Mouse (Mus musculus) kidney, postnatal 25 days (tissue): ENCODE data around the gene Whamm.

Experiments used
- DNase-seq, 2 experiments: peaks; one replicate each; pipeline ENCODE4 v3.0.0; 2021; ENCODE audit warnings: mixed read lengths in 2 of 2

The Whamm gene

GRCm38 (mm10) chr7:81571108-81571940 is at the start of gene Whamm:
Gene Whamm, plus strand, starts transcription at chr7:81571266.
- peak; percentile 95 to 97 for DNase-seq

DNA sequence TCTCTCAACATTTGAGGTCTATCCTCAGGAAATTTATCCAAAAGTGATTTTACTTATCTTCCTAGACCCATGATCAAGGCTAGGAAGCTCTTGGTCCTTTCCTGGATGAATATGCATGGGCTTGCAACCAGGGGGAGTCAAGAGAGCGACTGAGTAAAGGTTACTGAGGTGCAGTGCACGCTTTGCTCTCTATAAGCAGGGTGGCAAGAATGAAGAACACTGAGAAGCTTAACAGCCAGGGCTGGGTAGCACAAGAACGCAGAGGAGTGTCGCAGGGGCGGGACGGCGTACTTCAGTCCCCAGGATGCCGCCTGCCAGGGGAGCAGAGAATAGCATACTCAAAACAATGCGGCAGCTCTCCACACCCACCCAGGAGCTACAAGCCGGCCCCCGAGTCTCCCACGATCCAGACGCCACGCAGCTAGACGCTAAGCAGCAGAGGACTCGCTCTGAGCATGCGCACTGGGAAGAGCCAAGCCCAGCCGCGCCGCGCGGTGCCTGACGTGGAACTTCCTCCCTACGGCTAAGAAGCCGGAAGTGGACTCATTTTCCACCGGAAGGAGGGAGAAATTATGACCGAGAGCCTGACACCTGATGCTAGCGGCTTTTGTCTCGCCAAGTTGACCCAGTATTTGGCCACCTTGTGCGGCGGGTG is 47.9 kb upstream of the Whamm start:
- DNase-seq = peak; percentile 89 to 93

DNA sequence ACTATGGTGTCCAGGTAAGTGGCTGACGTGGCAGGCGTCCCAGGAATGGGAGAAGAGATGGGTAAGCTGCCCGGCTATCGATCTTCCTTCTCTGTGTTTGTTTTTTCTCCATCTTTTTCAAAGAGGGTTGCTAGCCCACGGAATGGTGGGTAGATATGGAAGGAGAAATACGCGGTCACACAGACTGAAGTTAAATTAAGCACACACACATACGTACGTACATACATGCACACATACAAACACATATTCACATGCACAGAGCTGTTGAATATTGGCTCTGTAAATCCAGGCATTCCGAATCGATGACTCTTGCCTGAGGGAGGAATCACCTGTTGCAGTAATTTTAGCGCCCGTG is 47.4 kb upstream of the Whamm start:
- no peak for DNase-seq

DNA sequence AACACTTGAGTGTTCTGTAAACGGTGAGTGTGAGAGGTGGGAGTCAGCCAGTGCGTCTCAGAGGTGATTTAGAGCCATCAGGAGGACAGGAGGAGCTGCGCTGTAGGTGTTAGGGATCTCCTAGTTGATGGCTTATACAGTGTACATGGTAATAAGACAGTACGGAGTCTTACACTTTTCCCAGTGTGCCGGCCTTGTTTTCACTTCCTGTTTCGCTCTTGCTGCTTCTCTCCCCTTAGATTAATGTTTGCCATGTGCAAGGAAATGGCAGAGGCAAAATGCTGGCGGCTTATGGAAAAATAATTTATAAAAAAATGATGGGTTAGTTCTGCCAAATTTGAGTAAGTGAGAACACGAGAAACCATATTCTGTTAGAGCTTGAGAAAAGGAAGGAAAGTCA is 42.1 kb upstream of the Whamm start:
- DNase-seq = no peak

DNA sequence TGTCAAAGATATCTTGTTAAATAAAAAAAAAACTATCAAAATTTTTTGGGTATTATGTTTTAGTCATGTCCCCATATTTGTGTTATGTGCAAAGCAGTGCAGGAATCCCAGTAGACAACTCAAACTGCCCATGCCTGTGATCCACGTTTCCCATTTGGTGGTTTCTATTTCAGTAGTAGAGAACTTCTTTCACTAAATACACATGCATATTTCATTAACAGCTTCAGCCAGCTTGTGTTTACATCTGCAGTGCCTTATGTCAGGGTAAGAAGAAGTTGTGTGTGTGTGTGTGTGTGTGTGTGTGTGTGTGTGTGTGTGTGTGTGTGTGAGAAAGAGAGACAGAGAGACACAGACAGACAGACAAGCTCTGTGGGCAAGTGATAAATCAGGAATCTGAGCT is 39.6 kb upstream of the Whamm start:
- no peak for DNase-seq

DNA sequence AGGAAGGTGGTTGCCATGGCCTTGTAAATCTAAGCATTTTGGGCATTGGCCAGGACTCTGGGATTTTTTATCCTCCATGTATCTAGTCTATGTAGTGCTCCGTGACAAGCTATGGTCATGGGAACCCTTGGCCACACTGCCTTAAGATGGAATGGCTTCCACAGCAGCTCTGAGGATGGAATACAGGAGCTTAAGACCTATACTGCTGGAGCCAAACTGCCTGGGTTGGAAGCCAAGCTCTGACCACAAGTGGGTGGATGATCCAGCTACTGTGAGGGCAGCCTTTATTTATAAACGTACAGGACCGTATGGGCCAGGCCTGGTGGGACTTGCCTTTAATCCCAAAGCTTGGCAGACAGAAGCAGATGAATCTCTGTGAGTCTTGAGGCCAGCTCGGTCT is 34.6 kb upstream of the Whamm start:
- DNase-seq = no peak

DNA sequence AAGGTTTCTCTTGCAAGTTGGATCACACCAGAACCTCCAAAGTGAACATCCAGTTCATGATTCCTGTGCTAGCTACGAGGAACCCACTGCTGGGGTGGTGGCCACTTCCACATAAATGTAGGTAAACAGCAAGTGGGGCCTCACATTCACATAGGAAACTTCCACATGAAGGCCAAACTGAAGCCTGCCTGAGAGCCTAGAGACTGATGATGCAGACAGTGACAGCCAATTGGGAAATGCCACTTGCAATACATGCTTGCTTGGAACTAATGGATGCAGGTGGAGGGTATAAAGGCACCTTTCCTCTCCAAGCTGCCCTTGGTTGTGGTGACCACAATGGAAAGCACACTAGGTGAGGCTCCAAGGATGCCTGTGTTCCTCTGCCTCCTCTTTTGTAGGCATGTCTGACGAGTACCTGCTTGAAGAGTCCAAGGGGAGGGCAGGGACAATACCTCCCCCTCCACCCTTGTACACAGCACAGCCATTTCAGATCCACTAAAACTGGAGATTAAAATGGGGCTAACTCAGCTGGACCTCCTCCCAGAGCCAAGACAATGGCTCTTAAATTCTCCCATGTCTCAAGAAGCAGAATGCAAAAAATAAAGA is 32.9 kb upstream of the Whamm start:
- DNase-seq = peak in 1 of 2 experiments; percentile 7

GRCm38 (mm10) chr7:81539565-81539964 is 31.5 kb upstream of the Whamm start:
- no peak for DNase-seq

- no peak for DNase-seq
Observed at GRCm38 (mm10) chr7:81540999-81541398, 30.1 kb upstream of the Whamm start.

- DNase-seq = peak; percentile 35 to 66
Observed at GRCm38 (mm10) chr7:81541924-81542524, 29.0 kb upstream of the Whamm start.

DNA sequence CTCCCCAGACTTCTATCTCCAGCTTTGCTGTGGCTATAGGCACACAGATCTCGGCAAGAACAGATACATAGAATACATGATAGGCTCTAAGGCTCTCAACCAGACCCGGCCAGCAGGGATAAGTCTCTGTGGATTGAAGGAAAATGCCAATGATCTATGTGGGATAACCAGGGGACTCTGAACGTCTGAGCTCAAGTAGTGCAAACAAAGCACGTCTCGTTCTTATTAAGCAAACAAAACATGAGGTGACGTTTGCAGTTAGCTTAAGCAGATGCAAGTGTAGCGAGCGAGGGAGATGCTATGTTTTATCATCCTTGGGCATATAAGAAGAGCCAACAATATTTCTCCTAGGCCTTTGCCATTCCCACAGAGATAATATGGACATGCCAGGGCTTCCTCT is 28.1 kb upstream of the Whamm start:
- no peak for DNase-seq

DNA sequence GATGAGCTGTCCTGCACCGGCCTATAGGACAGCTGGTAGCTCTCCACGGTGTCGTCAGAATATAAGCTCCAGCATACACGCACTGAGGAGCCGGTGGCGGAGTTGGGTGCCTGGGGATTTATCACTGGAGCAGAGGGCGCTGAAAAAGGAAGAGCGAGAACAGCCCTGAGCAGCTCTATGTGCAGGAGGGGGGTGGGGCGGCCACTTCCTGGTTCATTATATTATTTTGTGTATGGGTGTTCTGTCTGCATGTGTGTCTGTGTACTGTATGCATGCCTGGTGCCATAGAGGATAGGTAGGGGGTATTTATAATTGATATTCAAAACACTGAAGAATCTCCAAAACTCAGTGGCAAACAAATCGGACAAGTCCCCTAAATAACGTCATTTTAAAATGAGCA is 22.2 kb upstream of the Whamm start:
- no peak for DNase-seq

DNA sequence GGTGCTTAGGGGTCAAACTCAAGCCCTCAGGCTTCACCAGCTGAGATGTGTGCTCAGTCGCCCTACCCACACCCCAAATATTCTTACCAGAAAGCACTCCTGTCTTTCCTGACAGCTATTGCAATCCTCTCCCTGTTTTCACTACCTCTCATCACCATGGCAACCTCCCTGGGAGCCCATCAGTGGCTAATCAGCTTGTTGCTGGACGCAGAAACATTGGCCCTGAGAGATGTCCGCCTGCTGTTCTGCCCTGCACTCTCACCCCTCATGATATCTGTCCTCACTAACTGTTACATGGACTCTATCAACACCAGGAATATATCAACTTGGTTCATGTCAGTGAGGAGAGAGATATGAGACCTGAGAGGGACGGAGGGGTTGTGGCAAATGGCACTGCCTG is 17.5 kb upstream of the Whamm start:
- DNase-seq = no peak

DNA sequence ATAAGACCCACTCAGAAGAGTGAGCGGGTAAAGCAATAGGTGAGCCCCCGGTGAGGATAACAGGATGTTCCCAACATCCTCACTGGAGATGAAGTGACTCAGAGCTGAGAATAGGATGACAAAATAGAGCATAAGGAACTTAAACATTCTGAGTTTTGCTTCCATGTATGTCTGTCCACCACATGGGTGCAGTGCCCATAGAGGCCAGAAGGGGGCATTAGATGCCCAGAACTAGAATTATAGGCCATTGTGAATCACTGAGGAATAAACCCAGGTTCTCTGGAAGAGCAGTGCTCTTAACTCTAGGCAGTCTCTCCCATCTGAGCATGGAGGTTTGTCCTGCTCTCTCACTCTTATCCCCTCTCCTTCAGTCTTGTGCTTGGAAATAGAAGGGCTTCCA is 16.7 kb upstream of the Whamm start:
- peak in 1 of 2 experiments; percentile 46 for DNase-seq

DNA sequence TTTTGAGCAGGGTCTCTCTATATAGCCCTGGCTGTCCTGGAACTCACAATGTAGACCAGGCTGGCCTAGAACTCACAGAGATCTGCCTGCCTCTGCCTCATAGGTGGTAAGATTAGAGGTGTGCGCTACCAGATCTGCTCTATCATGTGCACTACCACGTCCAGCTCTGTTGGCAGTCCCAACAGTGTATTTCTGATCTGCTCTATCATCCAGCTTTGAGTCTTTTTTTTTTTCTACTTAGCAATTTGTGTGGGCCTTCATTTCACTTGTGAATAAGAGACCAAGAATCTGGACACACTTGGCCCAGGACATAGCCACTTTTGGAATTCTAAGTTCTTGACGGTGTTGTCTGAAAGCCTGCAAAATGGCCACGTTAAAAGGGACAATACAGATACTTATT is 14.2 kb upstream of the Whamm start:
- no peak for DNase-seq

- DNase-seq = no peak
Observed at GRCm38 (mm10) chr7:81557252-81557984, 13.6 kb upstream of the Whamm start.

DNA sequence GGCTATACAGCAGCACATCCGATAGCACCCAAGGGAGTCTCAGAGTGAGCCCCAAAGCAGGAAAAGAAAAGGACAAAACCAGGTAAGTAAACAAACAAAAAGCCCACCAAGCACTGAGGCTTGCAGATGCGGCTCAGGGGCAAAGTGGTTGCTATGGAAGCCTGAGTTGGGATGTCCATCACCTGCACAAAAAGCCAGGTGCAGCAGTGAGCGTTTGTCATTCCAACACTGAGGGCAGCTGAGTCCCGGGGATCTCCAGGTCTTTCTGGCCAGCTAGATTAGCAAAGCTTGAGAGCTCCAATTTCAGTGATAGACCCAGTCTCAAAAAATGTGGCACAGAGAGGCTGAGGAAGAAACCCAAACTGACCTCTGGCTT is 13.1 kb upstream of the Whamm start:
- no peak for DNase-seq

DNA sequence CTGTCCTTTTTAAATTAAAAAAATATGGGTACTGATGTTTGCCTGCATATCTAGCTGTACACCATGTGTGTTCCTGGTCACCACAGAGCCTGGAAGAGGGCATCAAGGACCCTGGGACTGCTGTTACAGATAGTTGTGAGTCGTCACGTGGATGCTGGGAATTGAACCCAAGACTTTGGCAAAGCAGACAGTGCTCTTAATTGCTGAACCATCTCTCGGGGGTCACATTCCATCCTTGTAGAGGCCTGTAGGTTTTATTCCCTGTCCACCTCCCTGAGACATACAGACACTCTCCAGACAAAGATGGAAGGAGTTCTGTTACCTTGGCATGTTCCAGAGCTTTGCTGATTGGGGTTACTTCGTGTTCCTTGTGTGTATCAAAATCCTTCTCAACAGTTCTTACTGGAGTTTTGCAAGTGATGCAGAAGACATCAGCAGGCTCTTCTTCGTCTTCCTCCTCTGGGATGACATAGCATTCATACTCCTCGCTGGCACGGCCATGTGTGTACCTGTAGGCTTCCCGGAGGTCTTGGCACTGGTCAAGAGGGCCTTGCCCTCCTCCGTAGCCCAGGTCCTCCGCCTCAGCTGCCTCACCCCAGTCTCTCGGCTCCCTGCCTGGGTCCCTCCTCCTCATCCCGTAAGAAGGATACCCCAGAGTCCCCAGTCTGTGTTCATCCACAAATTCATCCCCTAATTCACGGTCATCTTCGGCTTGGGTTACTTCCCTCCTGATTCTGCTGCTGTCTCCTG is 11.7 kb upstream of the Whamm start:
- DNase-seq = no peak

DNA sequence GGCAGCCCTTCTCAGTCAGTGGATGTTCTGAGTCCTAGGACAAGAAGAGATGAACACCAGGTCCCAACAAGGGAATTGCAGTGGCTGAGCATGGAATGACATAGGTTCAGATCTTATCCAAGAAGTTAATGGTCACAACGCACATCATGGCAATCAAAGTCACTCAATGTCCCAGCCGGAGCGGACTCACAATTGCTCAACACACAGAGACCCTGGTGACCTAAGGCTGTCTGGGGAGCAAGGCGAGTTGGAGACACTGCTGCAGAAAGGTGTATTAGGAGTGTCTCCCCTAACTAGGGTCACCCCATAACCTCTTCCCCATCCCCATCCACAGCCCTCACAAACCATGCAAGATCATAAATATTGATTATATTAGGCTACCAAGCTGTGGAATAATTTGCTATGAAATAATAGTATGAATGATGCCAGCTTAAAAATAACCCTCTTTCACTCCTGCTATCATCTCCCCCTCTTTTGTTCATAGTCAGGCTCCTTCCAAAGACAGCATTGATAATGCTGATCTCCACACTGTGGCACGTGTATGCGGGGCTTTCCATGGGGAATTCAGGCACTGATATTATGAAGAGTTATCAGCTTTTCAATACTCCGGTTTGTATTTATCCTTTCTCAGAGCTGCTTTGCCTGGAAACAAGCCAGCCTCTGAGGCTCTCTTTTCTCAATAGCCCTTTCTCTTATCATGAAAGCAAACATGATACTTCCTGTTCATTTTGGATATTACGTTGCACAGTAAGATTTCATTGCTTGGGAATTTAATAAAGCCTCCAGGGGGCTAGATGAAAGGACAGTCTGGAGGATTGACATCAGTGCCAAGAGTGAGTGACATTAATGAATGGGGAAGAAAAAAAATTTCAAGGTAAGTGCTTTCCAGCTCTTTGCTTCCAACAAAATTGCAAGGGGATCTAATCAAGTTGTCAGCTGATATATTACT is 10.7 kb upstream of the Whamm start:
- DNase-seq = no peak

DNA sequence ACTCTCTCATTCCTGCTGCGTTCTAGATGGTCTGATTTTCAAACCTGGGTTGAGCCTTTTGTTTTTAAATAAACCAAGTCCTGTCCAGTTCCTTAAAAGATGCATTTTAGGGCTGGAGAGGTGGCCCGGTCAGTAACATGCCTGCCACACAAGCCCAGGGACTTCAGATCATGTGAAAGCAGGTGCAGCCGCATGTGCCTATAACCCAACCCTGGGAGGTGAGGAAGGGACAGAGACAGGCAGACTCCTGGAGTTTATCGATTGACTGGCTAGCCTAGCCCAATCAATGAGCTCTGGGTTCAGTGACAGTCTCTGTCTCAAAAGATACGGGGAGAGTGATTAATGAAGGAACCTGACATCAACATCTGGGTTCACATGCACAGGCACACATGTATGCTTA is 9.9 kb upstream of the Whamm start:
- DNase-seq = no peak

GRCm38 (mm10) chr7:81563506-81564015 is 7.5 kb upstream of the Whamm start:
- DNase-seq = no peak
